Mouse (Mus musculus) MEL (cell line): ENCODE measurements around the gene Fmnl2. TPM values are rescaled to one million over a fixed set of nuclear protein-coding genes. Genes with fewer than 3 reads are reported as not detected.

ENCODE experiments used
- DNase-seq: peaks from one replicate; pipeline ENCODE4 v3.0.0; 2011; ENCODE audit warnings: low read depth, low spot score
- H3K27ac ChIP-seq: 2 replicates; pipeline ENCODE4 v1.5.1; 2012; ENCODE audit warnings: low read depth, mild to moderate bottlenecking, control low read depth, low read length, moderate library complexity; ENCODE audit not compliant: control insufficient read depth
- H3K27me3 ChIP-seq, 2 experiments: fragments of 150-350 bp in 1 of 2; sonication (generic) in 1 of 2; 2 replicates each; pipeline ENCODE4 v1.6.1; 2012; ENCODE audit warnings: low read length in 2 of 2, mild to moderate bottlenecking in 2 of 2, improper control_type of control experiment in 1 of 2, moderate library complexity in 1 of 2; ENCODE audit not compliant: insufficient read depth in 2 of 2, control insufficient read depth in 1 of 2
- H3K36me3 ChIP-seq, 2 experiments: 2 replicates each; pipeline ENCODE4 v1.6.1; 2012 to 2014; ENCODE audit warnings: low read length in 2 of 2, improper control_type of control experiment in 1 of 2, inconsistent platforms in 1 of 2, mild to moderate bottlenecking in 1 of 2; ENCODE audit not compliant: insufficient read depth in 2 of 2, control insufficient read depth in 1 of 2
- H3K4me1 ChIP-seq, 2 experiments: fragments of 150-350 bp in 1 of 2; sonication (generic) in 1 of 2; 2 replicates each; pipeline ENCODE4 v1.6.1; 2012; ENCODE audit warnings: low read length in 2 of 2, improper control_type of control experiment in 1 of 2, mild to moderate bottlenecking in 1 of 2; ENCODE audit not compliant: insufficient read depth in 2 of 2, control insufficient read depth in 1 of 2
- H3K4me3 ChIP-seq, 2 experiments: fragments of 150-350 bp in 1 of 2; sonication (generic) in 1 of 2; 2 replicates each; pipeline ENCODE4 v1.5.1; 2012; ENCODE audit warnings: low read depth in 2 of 2, low read length in 2 of 2, mild to moderate bottlenecking in 2 of 2, moderate library complexity in 2 of 2, control low read depth in 1 of 2, improper control_type of control experiment in 1 of 2; ENCODE audit not compliant: control insufficient read depth in 1 of 2, insufficient read depth in 1 of 2
- H3K79me2 ChIP-seq: 2 replicates; pipeline ENCODE4 v1.6.1; 2012; ENCODE audit warnings: mild to moderate bottlenecking, low read length, moderate library complexity; ENCODE audit not compliant: control insufficient read depth, poor library complexity, insufficient read depth
- H3K9ac ChIP-seq: 2 replicates; pipeline ENCODE4 v1.6.1; 2012; ENCODE audit warnings: low read depth, mild to moderate bottlenecking, control low read depth, low read length, moderate library complexity; ENCODE audit not compliant: control insufficient read depth, poor library complexity, severe bottlenecking
- H3K9me3 ChIP-seq: fragments of 150-350 bp; sonication (generic); replicated peaks from 2 replicates; pipeline ENCODE4 v1.6.1; 2012; ENCODE audit warnings: mild to moderate bottlenecking, low read length, improper control_type of control experiment, moderate library complexity; ENCODE audit not compliant: insufficient read depth
- BHLHE40 ChIP-seq: IDR thresholded peaks from 2 replicates; pipeline ENCODE4 v1.6.1; 2012; ENCODE audit warnings: low read depth, mild to moderate bottlenecking, inconsistent platforms, low read length, improper control_type of control experiment, borderline replicate concordance
- CHD1 ChIP-seq: IDR thresholded peaks from 2 replicates; pipeline ENCODE4 v1.6.1; 2012; ENCODE audit warnings: low read depth, mild to moderate bottlenecking, inconsistent platforms, low read length, improper control_type of control experiment
- CHD2 ChIP-seq: IDR thresholded peaks from 2 replicates; pipeline ENCODE4 v1.6.1; 2011; ENCODE audit warnings: low read length, improper control_type of control experiment
- CTCF ChIP-seq, 3 experiments: IDR thresholded peaks in 2 of 3; conservative IDR thresholded peaks in 1 of 3; 2 replicates each; pipeline ENCODE4 v1.5.1; 2011 to 2012; ENCODE audit warnings: low read length in 3 of 3, low read depth in 2 of 3, mild to moderate bottlenecking in 2 of 3, improper control_type of control experiment in 1 of 3, inconsistent platforms in 1 of 3, mixed read lengths in 1 of 3, moderate library complexity in 1 of 3; ENCODE audit not compliant: control insufficient read depth in 1 of 3, insufficient read depth in 1 of 3, poor library complexity in 1 of 3, severe bottlenecking in 1 of 3
- E2F4 ChIP-seq: IDR thresholded peaks from 2 replicates; pipeline ENCODE4 v1.6.1; 2011; ENCODE audit warnings: low read depth, low read length, improper control_type of control experiment, borderline replicate concordance
- EP300 ChIP-seq, 2 experiments: IDR thresholded peaks; 2 replicates each; pipeline ENCODE4 v1.6.1; 2011; ENCODE audit warnings: improper control_type of control experiment in 2 of 2, low read length in 2 of 2, low read depth in 1 of 2, mild to moderate bottlenecking in 1 of 2
- GABPA ChIP-seq: IDR thresholded peaks from 2 replicates; pipeline ENCODE4 v1.6.1; 2012; ENCODE audit warnings: low read depth, mild to moderate bottlenecking, inconsistent platforms, low read length, improper control_type of control experiment, moderate library complexity
- MAFK ChIP-seq: IDR thresholded peaks from 2 replicates; pipeline ENCODE4 v1.6.1; 2011; ENCODE audit warnings: low read depth, mild to moderate bottlenecking, low read length, improper control_type of control experiment, borderline replicate concordance
- MAX ChIP-seq: IDR thresholded peaks from 2 replicates; pipeline ENCODE4 v1.6.1; 2011; ENCODE audit warnings: low read length, improper control_type of control experiment
- MEF2A ChIP-seq: IDR thresholded peaks from 2 replicates; pipeline ENCODE4 v1.6.1; 2014; ENCODE audit warnings: low read depth, mild to moderate bottlenecking, inconsistent platforms, low read length, improper control_type of control experiment; ENCODE audit not compliant: poor library complexity, insufficient replicate concordance, severe bottlenecking; ENCODE audit errors: extremely low read depth
- MYB ChIP-seq: IDR thresholded peaks from 2 replicates; pipeline ENCODE4 v1.6.1; 2011; ENCODE audit warnings: mild to moderate bottlenecking, low read depth, low read length, improper control_type of control experiment
- MYC ChIP-seq: IDR thresholded peaks from 2 replicates; pipeline ENCODE4 v1.6.1; 2011; ENCODE audit warnings: low read depth, mild to moderate bottlenecking, low read length, improper control_type of control experiment, moderate library complexity
- NELFE ChIP-seq: IDR thresholded peaks from 2 replicates; pipeline ENCODE4 v1.6.1; 2011; ENCODE audit warnings: low read depth, low read length, improper control_type of control experiment
- POLR2AphosphoS2 ChIP-seq: IDR thresholded peaks from 2 replicates; pipeline ENCODE4 v1.6.1; 2011; ENCODE audit warnings: low read length, improper control_type of control experiment
- RAD21 ChIP-seq: IDR thresholded peaks from 2 replicates; pipeline ENCODE4 v1.6.1; 2011; ENCODE audit warnings: mild to moderate bottlenecking, low read depth, low read length, improper control_type of control experiment
- RCOR1 ChIP-seq: IDR thresholded peaks from 2 replicates; pipeline ENCODE4 v1.6.1; 2012; ENCODE audit warnings: low read depth, mild to moderate bottlenecking, inconsistent platforms, low read length, improper control_type of control experiment
- SMC3 ChIP-seq: IDR thresholded peaks from 2 replicates; pipeline ENCODE4 v1.6.1; 2011; ENCODE audit warnings: low read depth, low read length, improper control_type of control experiment
- TBP ChIP-seq: IDR thresholded peaks from 2 replicates; pipeline ENCODE4 v1.8.0; 2011; ENCODE audit warnings: low read depth, low read length, improper control_type of control experiment
- UBTF ChIP-seq: IDR thresholded peaks from 2 replicates; pipeline ENCODE4 v1.6.1; 2012; ENCODE audit warnings: low read depth, mild to moderate bottlenecking, inconsistent platforms, low read length, improper control_type of control experiment, moderate library complexity, borderline replicate concordance; ENCODE audit not compliant: insufficient read depth
- USF2 ChIP-seq, 2 experiments: IDR thresholded peaks; 2 replicates each; pipeline ENCODE4 v1.6.1; 2011 to 2012; ENCODE audit warnings: improper control_type of control experiment in 2 of 2, low read length in 2 of 2, borderline replicate concordance in 1 of 2, inconsistent platforms in 1 of 2, low read depth in 1 of 2, mild to moderate bottlenecking in 1 of 2; ENCODE audit not compliant: insufficient read depth in 1 of 2
- ZC3H11A ChIP-seq: IDR thresholded peaks from 2 replicates; pipeline ENCODE4 v1.6.1; 2012; ENCODE audit warnings: low read depth, mild to moderate bottlenecking, inconsistent platforms, low read length, improper control_type of control experiment
- ZNF384 ChIP-seq: IDR thresholded peaks from 2 replicates; pipeline ENCODE4 v1.6.1; 2012; ENCODE audit warnings: low read depth, mild to moderate bottlenecking, inconsistent platforms, low read length, improper control_type of control experiment
- polyA plus RNA-seq, 2 experiments: library from polyadenylated mRNA; stranded (reverse) in 1 of 2; unstranded in 1 of 2; fragments of >175 nt in 1 of 2; fragments of >200 nt in 1 of 2; gene quantifications; 2 replicates each; pipeline versions ENCODE4 v1.2.1 to v1.2.4; 2012; ENCODE audit warnings: low replicate concordance in 2 of 2, low read depth in 1 of 2; ENCODE audit not compliant: insufficient read length in 2 of 2, insufficient read depth in 1 of 2, missing spikeins in 1 of 2
- total RNA-seq: library from RNA; depleted of rRNA; stranded (reverse); fragments of 300-350 nt; gene quantifications from 2 replicates; pipeline ENCODE4 v1.2.3, GENCODE M21; 2012

The Fmnl2 gene
- total and polyA plus RNA-seq, 3 experiments, result not detected

GRCm38 (mm10) chr2:52859466-52859840 lies 1.8 kb downstream of the Fmnl2 start:
- H3K27me3 ChIP-seq, result no peaks in the 10 kb centered on the region
- DNase-seq, result no peak
- H3K9ac ChIP-seq, result no peak overlapping the region

GRCm38 (mm10) chr2:52860111-52860775 lies 2.6 kb downstream of the Fmnl2 start:
- Histone ChIP-seq H3K9me3 (no peaks in the 10 kb centered on the region), H3K4me1 (no peaks in the 10 kb centered on the region), H3K27me3 (no peaks in the 10 kb centered on the region)

More at GRCm38 (mm10) chr2:52859466-52859840, 1.8 kb downstream of the Fmnl2 start:
- no peaks in the 10 kb centered on the region for H3K36me3 ChIP-seq
- TF ChIP-seq EP300 (IDR thresholded peaks at IDR 0.05; ENCODE audit: low read depth in 1 of 2, low read length in 2 of 2), result no peak
- no peak for TF ChIP-seq E2F4
- TF ChIP-seq UBTF, result no peak
- TF ChIP-seq MAFK, result no peak
- no peak for TF ChIP-seq ZC3H11A
- TF ChIP-seq CHD1, result no peak
- H3K27ac ChIP-seq, result no peak overlapping the region
- H3K9me3 ChIP-seq, result no peaks in the 10 kb centered on the region
- H3K79me2 ChIP-seq, result no peaks in the 10 kb centered on the region
- no peaks in the 10 kb centered on the region for H3K4me1 ChIP-seq
- H3K4me3 ChIP-seq, result no peak overlapping the region

More at GRCm38 (mm10) chr2:52860111-52860775, 2.6 kb downstream of the Fmnl2 start:
- Histone ChIP-seq H3K79me2 (no peaks in the 10 kb centered on the region), H3K27ac (no peak overlapping the region), H3K36me3 (no peaks in the 10 kb centered on the region), H3K9ac (no peak overlapping the region), H3K4me3 (no peak overlapping the region)
- DNase-seq, result no peak
- no peak for TF ChIP-seq RAD21
- no peak for TF ChIP-seq BHLHE40
- TF ChIP-seq CTCF (IDR thresholded peaks at IDR 0.05 in 2 of 3, conservative IDR thresholded peaks at IDR 0.05 in 1 of 3; ENCODE audit: control insufficient read depth in 1 of 3, insufficient read depth in 1 of 3, low read depth in 2 of 3, low read length in 3 of 3, poor library complexity in 1 of 3, severe bottlenecking in 1 of 3), result no peak
- no peak for TF ChIP-seq MAFK
- no peak for TF ChIP-seq MEF2A
- TF ChIP-seq TBP, result no peak
- no peak for TF ChIP-seq UBTF
- TF ChIP-seq RCOR1, result no peak
- TF ChIP-seq MAX, result no peak
- TF ChIP-seq MYB, result no peak
- TF ChIP-seq ZNF384, result no peak
- TF ChIP-seq NELFE, result no peak
- no peak for TF ChIP-seq POLR2AphosphoS2
- TF ChIP-seq GABPA, result no peak
- no peak for TF ChIP-seq EP300 (IDR thresholded peaks at IDR 0.05; ENCODE audit: low read depth in 1 of 2, low read length in 2 of 2)
- TF ChIP-seq USF2 (IDR thresholded peaks at IDR 0.05; ENCODE audit: borderline replicate concordance in 1 of 2, insufficient read depth in 1 of 2, low read depth in 1 of 2, low read length in 2 of 2), result no peak
- no peak for TF ChIP-seq MYC
- TF ChIP-seq CHD2, result no peak
- TF ChIP-seq SMC3, result no peak
